Mouse (Mus musculus) bone marrow macrophage, adult 2 months (primary cell): ENCODE measurements around the gene Cd47.

Source experiments
- CTCF ChIP-seq: IDR thresholded peaks from 2 replicates; pipeline ENCODE4 v1.5.1; 2012; ENCODE audit warnings: low read depth, mild to moderate bottlenecking, low read length, moderate library complexity
- POLR2A ChIP-seq: IDR thresholded peaks from 2 replicates; pipeline ENCODE4 v1.6.1; 2012; ENCODE audit warnings: mild to moderate bottlenecking, low read depth, low read length, borderline replicate concordance

- TF ChIP-seq CTCF (no peak), POLR2A (no peak)
Measured at GRCm38 (mm10) chr16:49902083-49902482, 101.8 kb downstream of the Cd47 start.
